Mouse (Mus musculus) embryonic facial prominence, embryonic 15.5 days (tissue): Measurements from ENCODE around the gene Wdr66. TPM values are rescaled to one million over a fixed set of nuclear protein-coding genes. Genes with fewer than 3 reads are reported as not detected.

Experiments
- ATAC-seq: fragments of 200-750 bp; cut with Nextera tagmentation; 2 replicates; pipeline ENCODE4 v1.8.0; 2017; ENCODE audit warnings: low read depth, moderate TSS enrichment; ENCODE audit not compliant: insufficient number of reproducible peaks, low FRiP score, low TSS enrichment
- H3K27ac ChIP-seq: fragments of 300-500 bp; sonication (generic); replicated peaks from 2 replicates; pipeline ENCODE4 v1.5.1; 2015; ENCODE audit warnings: mild to moderate bottlenecking, inconsistent platforms
- H3K27me3 ChIP-seq: fragments of 300-500 bp; sonication (generic); 2 replicates; pipeline ENCODE4 v1.6.1; 2015; ENCODE audit warnings: inconsistent platforms
- H3K36me3 ChIP-seq: fragments of 300-500 bp; sonication (generic); 2 replicates; pipeline ENCODE4 v1.6.1; 2015; ENCODE audit warnings: mild to moderate bottlenecking, inconsistent platforms
- H3K4me1 ChIP-seq: fragments of 300-500 bp; sonication (generic); 2 replicates; pipeline ENCODE4 v1.6.1; 2015; ENCODE audit warnings: inconsistent platforms
- H3K4me2 ChIP-seq: fragments of 300-500 bp; sonication (generic); replicated peaks from 2 replicates; pipeline ENCODE4 v1.6.1; 2015; ENCODE audit warnings: mild to moderate bottlenecking, inconsistent platforms
- H3K4me3 ChIP-seq: fragments of 300-500 bp; sonication (generic); replicated peaks from 2 replicates; pipeline ENCODE4 v1.5.1; 2015; ENCODE audit warnings: mild to moderate bottlenecking, inconsistent platforms
- H3K9ac ChIP-seq: fragments of 300-500 bp; sonication (generic); 2 replicates; pipeline ENCODE4 v1.6.1; 2015; ENCODE audit warnings: inconsistent platforms
- H3K9me3 ChIP-seq: fragments of 300-500 bp; sonication (generic); replicated peaks from 2 replicates; pipeline ENCODE4 v1.6.1; 2016; ENCODE audit warnings: inconsistent platforms
- WGBS: fragments of 180-500 bp; shearing (Covaris S2); methylation state at CpG from one replicate; pipeline ENCODE4 v1.1.7; 2015; 5-methylcytosine and 5-hydroxymethylcytosine counted together
- polyA plus RNA-seq: library from polyadenylated mRNA; unstranded; fragments of >200 nt; fragmentation: Nextera tagmentation; extraction: Ambion mirVana; gene quantifications from 2 replicates; pipeline ENCODE4 v1.2.1, GENCODE M21; 2015

Wdr66 gene
- polyA plus RNA-seq, 1 experiment from 2014 or later, result 4.7 TPM

DNA sequence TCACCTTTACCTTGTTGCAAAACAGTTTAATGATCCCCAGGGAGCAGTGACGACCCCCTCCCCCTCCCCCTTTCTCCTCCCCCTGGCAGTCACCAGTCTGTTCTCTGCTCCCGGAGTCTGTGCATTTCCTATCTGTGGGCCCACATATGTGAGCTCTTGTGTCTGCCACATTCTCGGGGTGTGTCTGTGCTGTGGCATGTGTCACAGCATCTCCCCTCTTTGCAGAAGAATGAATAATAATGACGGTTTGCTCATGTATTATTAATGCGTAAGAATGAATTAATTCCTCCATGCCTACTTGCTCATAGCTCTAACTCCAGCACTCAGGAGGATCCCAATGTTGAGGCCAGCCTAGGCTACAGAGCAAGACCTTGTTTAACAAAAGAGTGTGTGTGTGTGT lies 21.0 kb downstream of the Wdr66 start:
- no peaks in the 10 kb centered on the region for H3K36me3 ChIP-seq
- 51% methylated on average over 5 of the region's 5 CpGs for WGBS
- H3K4me2 ChIP-seq, result no peak overlapping the region
- H3K9me3 ChIP-seq, result no peaks in the 10 kb centered on the region
- ATAC-seq, result no peak
- H3K9ac ChIP-seq, result no peak overlapping the region
- H3K27me3 ChIP-seq, result no peaks in the 10 kb centered on the region
- no peak overlapping the region for H3K4me3 ChIP-seq
- H3K4me1 ChIP-seq, result peaks cover 15% of the 10 kb centered on the region; the same call in 1 of the 2 replicates
- no peak overlapping the region for H3K27ac ChIP-seq

DNA sequence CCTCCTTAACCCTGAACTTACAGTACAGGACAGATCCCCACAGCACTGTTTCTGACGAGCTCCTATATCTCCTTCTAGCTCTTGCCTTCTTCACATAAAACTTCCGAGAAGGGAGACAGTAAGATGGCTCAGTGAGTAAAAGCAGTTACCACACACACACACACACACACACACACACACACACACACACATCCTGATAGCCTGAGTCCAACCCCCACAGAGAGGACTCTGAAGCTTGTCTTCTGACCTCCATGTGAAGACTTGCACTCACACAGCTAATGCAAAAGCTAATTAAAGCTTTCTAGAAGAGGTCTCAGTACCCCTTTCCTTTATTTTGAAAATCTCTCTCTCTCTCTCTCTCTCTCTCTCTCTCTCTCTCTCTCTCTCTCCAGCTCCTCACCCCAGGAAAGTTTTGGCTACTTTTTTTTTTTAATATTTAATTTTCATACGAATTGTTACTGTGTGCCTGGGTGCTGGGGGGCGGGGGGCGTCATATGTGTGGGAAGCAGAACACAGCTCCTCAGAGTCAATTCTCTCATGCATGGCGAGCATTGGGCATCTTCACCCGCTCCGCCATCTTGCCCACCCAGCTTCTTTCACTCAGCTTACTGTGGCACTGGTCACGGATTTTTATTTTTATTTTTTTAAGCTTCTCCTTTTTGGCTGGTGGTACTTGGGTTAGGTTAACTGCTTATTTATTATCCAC lies 24.9 kb downstream of the Wdr66 start:
- ATAC-seq, result no peak
- no peak overlapping the region for H3K27ac ChIP-seq

DNA sequence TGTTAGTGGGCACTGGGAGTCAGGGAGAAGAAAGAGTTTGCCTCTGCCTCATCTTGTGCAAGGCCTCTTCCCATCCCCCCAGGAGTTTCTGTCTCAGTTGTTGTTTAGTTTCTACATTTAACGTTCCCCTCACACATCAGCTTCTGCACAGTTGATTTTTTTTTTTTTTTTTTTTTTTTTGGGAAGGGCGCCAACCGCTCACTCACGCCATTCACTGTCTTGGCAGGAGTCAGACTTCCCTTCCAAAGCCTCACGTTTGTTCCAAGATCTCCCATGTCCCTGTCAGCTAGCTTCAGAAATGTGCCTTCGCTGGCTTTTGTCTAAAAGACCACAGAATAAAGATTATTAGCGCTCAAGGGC lies 25.4 kb downstream of the Wdr66 start:
- H3K9me3 ChIP-seq, result no peaks in the 10 kb centered on the region
- no peaks in the 10 kb centered on the region for H3K27me3 ChIP-seq
- ATAC-seq, result no peak
- no peak overlapping the region for H3K27ac ChIP-seq
- H3K9ac ChIP-seq, result no peak overlapping the region
- WGBS, result 34% methylated on average over 7 of the region's 7 CpGs
- H3K4me3 ChIP-seq, result no peak overlapping the region
- peaks cover 11% of the 10 kb centered on the region; the same call in 1 of the 2 replicates for H3K4me1 ChIP-seq
- no peaks in the 10 kb centered on the region for H3K36me3 ChIP-seq
- H3K4me2 ChIP-seq, result no peak overlapping the region

More for the DNA sequence above, 24.9 kb downstream of the Wdr66 start:
- Histone ChIP-seq H3K9ac (no peak overlapping the region), H3K4me2 (no peak overlapping the region), H3K4me3 (no peak overlapping the region), H3K9me3 (no peaks in the 10 kb centered on the region), H3K27me3 (no peaks in the 10 kb centered on the region), H3K4me1 (peaks cover 11% of the 10 kb centered on the region; the same call in 1 of the 2 replicates), H3K36me3 (no peaks in the 10 kb centered on the region)
- WGBS, result 77% methylated on average over 9 of the region's 9 CpGs

DNA sequence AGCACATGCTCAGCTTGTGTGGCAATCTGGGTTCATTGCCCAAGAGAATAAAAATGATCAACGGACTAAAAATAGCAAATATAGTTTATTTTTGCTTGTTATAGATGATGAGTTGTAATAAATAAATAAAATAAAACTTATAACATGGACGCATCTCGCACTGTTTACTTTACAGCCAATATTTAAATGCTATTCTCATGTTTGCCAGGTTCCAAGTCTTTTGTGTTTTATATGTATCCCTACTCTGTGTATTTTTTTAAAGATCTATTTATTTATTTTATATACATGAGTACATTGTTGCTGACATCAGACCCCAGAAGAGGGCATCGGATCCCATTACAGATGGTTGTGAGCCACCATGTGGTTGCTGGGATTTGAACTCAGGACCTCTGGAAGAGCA lies 25.8 kb downstream of the Wdr66 start:
- H3K9ac ChIP-seq, result no peak overlapping the region
- no peak overlapping the region for H3K4me2 ChIP-seq
- no peak overlapping the region for H3K27ac ChIP-seq
- 77% methylated on average over 4 of the region's 4 CpGs for WGBS
- no peaks in the 10 kb centered on the region for H3K9me3 ChIP-seq
- H3K36me3 ChIP-seq, result no peaks in the 10 kb centered on the region
- no peak for ATAC-seq
- H3K27me3 ChIP-seq, result no peaks in the 10 kb centered on the region
- peaks cover 11% of the 10 kb centered on the region; the same call in 1 of the 2 replicates for H3K4me1 ChIP-seq
- H3K4me3 ChIP-seq, result no peak overlapping the region

DNA sequence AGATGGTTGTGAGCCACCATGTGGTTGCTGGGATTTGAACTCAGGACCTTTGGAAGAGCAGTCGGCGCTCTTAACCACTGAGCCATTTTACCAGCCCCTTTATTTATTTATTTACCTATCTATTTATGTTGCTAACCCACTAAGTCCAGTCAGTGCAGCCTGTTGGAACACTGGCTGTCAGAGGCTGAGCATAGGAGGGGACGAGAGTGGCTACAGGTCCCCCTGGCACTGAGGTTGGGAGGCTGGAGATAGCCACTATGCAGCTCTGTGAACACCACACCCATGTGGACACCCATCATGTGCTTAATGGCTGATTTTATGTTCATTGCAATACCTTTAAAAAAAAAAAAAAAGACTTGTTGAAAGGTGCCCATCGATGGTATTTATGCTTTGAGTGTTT lies 27.3 kb downstream of the Wdr66 start:
- no peak overlapping the region for H3K4me3 ChIP-seq
- no peaks in the 10 kb centered on the region for H3K9me3 ChIP-seq
- no peaks in the 10 kb centered on the region for H3K36me3 ChIP-seq
- H3K4me2 ChIP-seq, result 0 out of 2 replicates have a peak overlapping the region, but pooled peaks have one; percentile 17
- H3K27ac ChIP-seq, result no peak overlapping the region
- peaks cover 11% of the 10 kb centered on the region; the same call in 1 of the 2 replicates for H3K4me1 ChIP-seq
- 86% methylated on average over 4 of the region's 4 CpGs for WGBS
- no peak for ATAC-seq
- H3K9ac ChIP-seq, result no peak overlapping the region
- no peaks in the 10 kb centered on the region for H3K27me3 ChIP-seq

DNA sequence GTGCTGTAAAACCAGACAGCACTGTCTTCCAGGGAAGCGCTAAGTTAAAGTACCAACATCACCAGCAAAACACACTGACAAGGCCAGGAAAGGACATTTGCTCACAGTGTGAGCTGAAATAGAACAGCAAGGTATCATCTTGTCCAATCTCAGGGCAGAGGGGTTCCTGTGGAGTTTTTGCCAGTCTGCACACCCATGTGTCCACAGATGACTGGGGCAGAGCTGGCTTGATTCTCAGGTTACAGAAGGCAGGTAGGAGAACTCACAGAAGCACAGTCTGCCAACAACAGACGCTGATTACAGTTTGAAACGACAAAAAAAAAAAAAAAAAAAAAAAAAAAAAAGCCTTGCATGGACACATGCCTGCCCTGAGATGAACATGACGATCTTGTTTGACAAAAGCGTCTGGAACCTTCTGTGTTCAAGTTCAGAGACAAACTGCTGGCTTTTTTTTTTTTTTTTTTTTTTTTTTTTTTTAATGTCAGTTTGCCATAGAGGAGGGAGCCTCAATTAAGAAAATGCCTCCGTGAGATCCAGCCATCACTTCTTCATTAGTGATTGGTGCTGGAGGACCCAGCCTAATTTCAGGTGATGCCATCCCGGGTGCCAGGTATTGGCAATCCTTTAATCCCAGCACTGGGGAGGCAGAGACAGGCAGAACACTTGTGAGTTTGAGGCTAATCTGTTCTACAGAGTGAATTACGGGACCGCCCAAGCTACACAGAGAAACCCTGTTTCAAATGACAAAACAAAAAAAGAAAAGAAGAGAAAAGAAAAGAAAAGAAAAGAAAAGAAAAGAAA lies 29.6 kb downstream of the Wdr66 start:
- Histone ChIP-seq H3K36me3 (no peaks in the 10 kb centered on the region), H3K4me1 (peaks cover 6% of the 10 kb centered on the region; the same call in 1 of the 2 replicates), H3K4me2 (no peak overlapping the region), H3K9ac (no peak overlapping the region), H3K27ac (no peak overlapping the region), H3K4me3 (no peak overlapping the region), H3K9me3 (no peaks in the 10 kb centered on the region), H3K27me3 (no peaks in the 10 kb centered on the region)
- ATAC-seq, result no peak
- WGBS, result 65% methylated on average over 9 of the region's 9 CpGs

DNA sequence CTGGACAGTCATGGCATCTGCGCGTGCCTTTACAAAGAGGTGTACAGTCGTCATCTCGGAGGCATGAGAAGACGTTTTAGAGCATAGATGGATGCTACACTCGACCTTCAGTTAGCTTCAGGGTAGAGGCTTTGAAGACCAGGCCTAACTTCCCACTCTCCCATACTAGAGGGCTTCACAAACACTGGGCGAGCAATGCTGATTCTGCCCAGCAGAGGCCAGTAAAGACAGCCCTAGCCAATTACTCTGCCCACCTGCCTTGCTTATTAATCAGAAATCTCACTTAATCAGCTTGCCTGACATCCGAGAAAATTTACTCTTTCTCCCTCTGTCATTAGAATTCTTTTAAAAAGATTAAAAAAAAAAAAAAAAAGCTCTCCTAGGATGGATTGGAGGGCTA lies 33.3 kb downstream of the Wdr66 start:
- 39% methylated on average over 8 of the region's 8 CpGs for WGBS
- no peaks in the 10 kb centered on the region for H3K36me3 ChIP-seq
- no peak overlapping the region for H3K9ac ChIP-seq
- no peak overlapping the region for H3K27ac ChIP-seq
- no peak overlapping the region for H3K4me2 ChIP-seq
- H3K4me3 ChIP-seq, result no peak overlapping the region
- H3K27me3 ChIP-seq, result no peaks in the 10 kb centered on the region
- no peak for ATAC-seq
- H3K4me1 ChIP-seq, result no peaks in the 10 kb centered on the region
- 0 out of 2 replicates have a peak, but pooled peaks cover 5% of the 10 kb centered on the region for H3K9me3 ChIP-seq

DNA sequence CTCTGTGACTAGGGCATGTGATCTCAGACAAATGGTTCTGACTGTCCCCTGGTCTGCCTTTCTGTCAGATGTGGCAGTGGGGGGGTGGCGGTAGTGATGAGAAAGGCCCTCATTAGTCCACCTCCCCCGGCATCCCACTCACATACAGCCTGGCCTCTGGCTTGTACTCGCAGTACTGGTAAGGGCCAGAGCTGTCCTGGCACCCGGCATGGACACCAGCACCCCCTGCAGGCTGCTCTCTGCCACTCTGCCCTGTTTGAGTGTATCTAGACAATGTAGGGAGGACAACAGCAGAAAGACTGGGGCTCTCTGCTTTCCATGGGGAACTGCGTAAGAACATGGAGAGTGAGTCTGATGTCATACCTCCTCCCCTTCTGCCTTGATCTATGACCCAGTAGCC lies 36.2 kb downstream of the Wdr66 start:
- Histone ChIP-seq H3K9me3 (0 out of 2 replicates have a peak, but pooled peaks cover 5% of the 10 kb centered on the region), H3K27me3 (no peaks in the 10 kb centered on the region), H3K36me3 (no peaks in the 10 kb centered on the region), H3K27ac (no peak overlapping the region), H3K4me2 (no peak overlapping the region), H3K4me3 (no peak overlapping the region), H3K4me1 (no peaks in the 10 kb centered on the region), H3K9ac (no peak overlapping the region)
- no peak for ATAC-seq
- 88% methylated on average over 5 of the region's 5 CpGs for WGBS

DNA sequence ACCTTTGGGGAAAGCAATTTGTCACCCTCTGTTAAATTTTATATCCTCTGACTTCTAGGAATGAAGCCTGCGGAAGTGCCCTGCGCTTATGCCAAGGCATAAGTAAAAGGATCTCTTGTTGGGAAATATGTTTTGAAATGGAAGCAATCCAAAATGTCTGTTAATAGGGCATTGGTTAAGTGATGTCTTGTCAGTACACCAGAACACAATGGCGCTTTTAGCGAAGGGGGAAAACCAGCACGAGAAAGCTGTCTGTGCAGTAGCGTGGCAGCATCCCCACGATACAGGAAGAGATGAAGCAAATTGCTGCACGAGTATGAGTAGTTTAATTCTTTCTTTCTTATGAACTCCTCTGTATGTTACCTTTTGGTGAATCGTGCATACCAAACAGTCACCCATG lies 42.8 kb downstream of the Wdr66 start:
- H3K4me2 ChIP-seq, result no peak overlapping the region
- no peaks in the 10 kb centered on the region for H3K27me3 ChIP-seq
- H3K36me3 ChIP-seq, result no peaks in the 10 kb centered on the region
- WGBS, result 65% methylated on average over 9 of the region's 9 CpGs
- peaks cover 11% of the 10 kb centered on the region; the same call in 1 of the 2 replicates for H3K4me1 ChIP-seq
- no peaks in the 10 kb centered on the region for H3K9me3 ChIP-seq
- H3K27ac ChIP-seq, result no peak overlapping the region
- no peak overlapping the region for H3K9ac ChIP-seq
- ATAC-seq, result no peak
- H3K4me3 ChIP-seq, result no peak overlapping the region

DNA sequence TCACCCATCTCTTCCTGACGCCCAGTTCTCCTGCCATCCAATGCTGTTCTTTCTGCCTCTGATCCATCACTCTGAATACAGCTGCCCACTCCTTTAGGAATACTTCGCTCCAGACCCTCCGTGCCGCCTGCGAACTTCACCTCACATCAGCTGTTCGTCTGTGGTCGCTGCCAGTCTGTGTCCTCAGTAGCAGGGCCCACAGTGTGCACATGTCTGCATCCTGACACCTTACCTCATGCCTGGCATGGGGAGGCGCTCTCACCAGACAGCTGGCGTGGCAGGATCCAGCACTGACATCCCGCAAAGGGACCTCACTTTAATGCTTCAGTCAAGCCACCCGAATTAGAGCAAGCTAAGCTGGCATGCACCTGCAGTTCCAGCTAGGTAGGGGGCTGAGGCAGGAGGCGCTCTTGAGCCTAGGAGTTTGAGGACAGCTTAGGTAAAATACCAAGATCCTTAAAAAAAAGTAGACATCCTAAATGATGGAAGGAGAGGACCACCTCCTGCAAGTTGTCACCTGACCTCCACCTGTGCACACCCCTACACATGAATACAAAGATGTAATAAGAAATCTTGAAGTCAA lies 44.4 kb downstream of the Wdr66 start:
- no peak for ATAC-seq
- H3K9me3 ChIP-seq, result no peaks in the 10 kb centered on the region
- WGBS, result 63% methylated on average over 12 of the region's 12 CpGs
- H3K9ac ChIP-seq, result no peak overlapping the region
- H3K36me3 ChIP-seq, result no peaks in the 10 kb centered on the region
- H3K4me3 ChIP-seq, result no peak overlapping the region
- H3K4me1 ChIP-seq, result peaks cover 21% of the 10 kb centered on the region
- H3K27ac ChIP-seq, result no peak overlapping the region
- no peaks in the 10 kb centered on the region for H3K27me3 ChIP-seq
- H3K4me2 ChIP-seq, result no peak overlapping the region

DNA sequence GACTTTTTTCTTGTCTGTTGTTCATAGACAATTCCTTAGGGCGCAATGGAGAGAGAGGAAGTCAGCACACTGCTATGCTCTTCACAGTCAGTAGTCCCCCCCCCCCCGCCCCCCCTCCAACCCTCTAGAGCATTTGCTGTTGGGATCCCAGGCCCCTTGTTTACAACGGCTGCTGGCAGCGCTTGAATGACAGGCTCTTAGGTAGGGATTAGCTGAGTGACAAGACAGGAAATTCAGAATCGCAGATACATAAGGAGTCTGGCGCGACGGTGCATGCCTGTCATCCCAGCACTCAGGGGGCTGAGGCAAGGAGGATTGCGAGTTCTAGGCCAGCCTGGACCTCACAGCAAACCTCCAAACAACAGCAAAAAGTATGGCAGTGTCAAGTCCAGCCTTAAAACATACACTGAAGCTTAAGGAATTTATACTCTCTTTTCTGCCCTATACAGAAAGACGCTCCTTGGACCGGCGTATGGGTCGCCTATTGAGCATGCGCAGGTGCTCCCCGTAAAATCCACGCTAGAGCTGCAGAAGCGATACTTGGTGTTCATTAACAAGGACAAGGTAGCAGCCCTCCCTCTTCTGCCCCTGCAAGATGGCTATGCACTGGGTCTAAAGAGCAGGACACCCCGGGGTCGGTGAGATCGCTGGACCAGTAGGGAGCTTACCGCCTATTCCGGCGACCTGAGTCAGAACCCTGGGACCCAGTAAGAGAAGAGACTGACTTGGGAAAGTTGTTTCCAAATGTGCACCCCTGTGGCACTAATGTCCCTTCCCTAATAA lies 45.3 kb downstream of the Wdr66 start:
- WGBS, result 56% methylated on average over 23 of the region's 23 CpGs
- ATAC-seq, result peak; percentile 12; the same call in 1 of the 2 replicates
- no peak overlapping the region for H3K4me2 ChIP-seq

More for the DNA sequence above, 45.3 kb downstream of the Wdr66 start:
- no peak overlapping the region for H3K27ac ChIP-seq
- no peaks in the 10 kb centered on the region for H3K9me3 ChIP-seq
- no peak overlapping the region for H3K4me3 ChIP-seq
- no peak overlapping the region for H3K9ac ChIP-seq
- no peaks in the 10 kb centered on the region for H3K36me3 ChIP-seq
- peaks cover 26% of the 10 kb centered on the region for H3K4me1 ChIP-seq
- H3K27me3 ChIP-seq, result no peaks in the 10 kb centered on the region
